Mouse (Mus musculus): Measurements from ENCODE around the gene Sms. TPM values are rescaled to one million over a fixed set of nuclear protein-coding genes. Genes with fewer than 3 reads are reported as not detected.

Sms gene
- polyA plus RNA-seq (2014; fragmentation: Nextera tagmentation; extraction: Ambion mirVana): 105 and 111 TPM in 2 replicates

GRCm38 (mm10) chrX:157491944-157492726 lies at the start of gene Sms:
Gene Sms, minus strand, starts transcription at chrX:157492287.
- Histone ChIP-seq H3K9me3 (ENCODE audit: control insufficient read depth, low read length) (no peaks in the 10 kb centered on the region), H3K4me1 (ENCODE audit: control insufficient read depth, insufficient read depth, low read length) (no peaks in the 10 kb centered on the region), H3K27ac (ENCODE audit: low read depth, low read length) (peak within 1 kb of the TSS; percentile 88), H3K9ac (ENCODE audit: low read length) (peak within 1 kb of the TSS; percentile 86), H3K36me3 (ENCODE audit: control insufficient read depth, insufficient read depth, low read length) (no peaks in the 10 kb centered on the region), H3K4me2 (ENCODE audit: low read depth) (peak within 1 kb of the TSS; percentile 43), H3K27me3 (ENCODE audit: control insufficient read depth, insufficient read depth, low read length) (no peaks in the 10 kb centered on the region), H3K4me3 (ENCODE audit: low read depth, low read length) (peak within 1 kb of the TSS; percentile 65)
- 19% methylated on average over 23 of the region's 45 CpGs for WGBS
- DNase-seq (ENCODE audit: low spot score): peak; percentile 83
- peak; percentile 86 for ATAC-seq (ENCODE audit: insufficient read depth, low FRiP score, low TSS enrichment)

GRCm38 (mm10) chrX:157506400-157506799 lies 14.3 kb upstream of the Sms start:
- 70% methylated on average over 5 of the region's 5 CpGs for WGBS
- ATAC-seq (ENCODE audit: insufficient read depth, low FRiP score, low TSS enrichment) (no peak), DNase-seq (ENCODE audit: low spot score) (no peak)
- H3K27me3 ChIP-seq (ENCODE audit: control insufficient read depth, insufficient read depth, low read length): no peaks in the 10 kb centered on the region
- H3K9ac ChIP-seq (ENCODE audit: low read length): no peak overlapping the region
- H3K4me1 ChIP-seq (ENCODE audit: control insufficient read depth, insufficient read depth, low read length): no peaks in the 10 kb centered on the region
- no peaks in the 10 kb centered on the region for H3K9me3 ChIP-seq (ENCODE audit: control insufficient read depth, low read length)
- H3K4me3 ChIP-seq (ENCODE audit: low read depth, low read length): no peak overlapping the region
- no peaks in the 10 kb centered on the region for H3K36me3 ChIP-seq (ENCODE audit: control insufficient read depth, insufficient read depth, low read length)
- no peak overlapping the region for H3K4me2 ChIP-seq (ENCODE audit: low read depth)
- no peak overlapping the region for H3K27ac ChIP-seq (ENCODE audit: low read depth, low read length)

- ATAC-seq (ENCODE audit: insufficient read depth, low FRiP score, low TSS enrichment) (no peak), DNase-seq (ENCODE audit: low spot score) (no peak)
- Histone ChIP-seq H3K4me3 (ENCODE audit: low read depth, low read length) (no peak overlapping the region), H3K4me1 (ENCODE audit: control insufficient read depth, insufficient read depth, low read length) (no peaks in the 10 kb centered on the region), H3K9ac (ENCODE audit: low read length) (no peak overlapping the region), H3K9me3 (ENCODE audit: control insufficient read depth, low read length) (no peaks in the 10 kb centered on the region), H3K27me3 (ENCODE audit: control insufficient read depth, insufficient read depth, low read length) (no peaks in the 10 kb centered on the region), H3K27ac (ENCODE audit: low read depth, low read length) (no peak overlapping the region), H3K36me3 (ENCODE audit: control insufficient read depth, insufficient read depth, low read length) (no peaks in the 10 kb centered on the region), H3K4me2 (ENCODE audit: low read depth) (no peak overlapping the region)
- WGBS: 94% methylated on average over 1 of the region's 1 CpGs
Measured at GRCm38 (mm10) chrX:157504506-157504905, 12.4 kb upstream of the Sms start.

- 66% methylated on average over 2 of the region's 2 CpGs for WGBS
- ATAC-seq (ENCODE audit: insufficient read depth, low FRiP score, low TSS enrichment): no peak
- no peak overlapping the region for H3K4me2 ChIP-seq (ENCODE audit: low read depth)
Measured at GRCm38 (mm10) chrX:157501871-157502270, 9.8 kb upstream of the Sms start.

GRCm38 (mm10) chrX:157500004-157500403 lies 7.9 kb upstream of the Sms start:
- DNase-seq (ENCODE audit: low spot score) (no peak), ATAC-seq (ENCODE audit: insufficient read depth, low FRiP score, low TSS enrichment) (no peak)
- no peak overlapping the region for H3K4me2 ChIP-seq (ENCODE audit: low read depth)
- no peaks in the 10 kb centered on the region for H3K4me1 ChIP-seq (ENCODE audit: control insufficient read depth, insufficient read depth, low read length)
- no peaks in the 10 kb centered on the region for H3K36me3 ChIP-seq (ENCODE audit: control insufficient read depth, insufficient read depth, low read length)
- no peaks in the 10 kb centered on the region for H3K27me3 ChIP-seq (ENCODE audit: control insufficient read depth, insufficient read depth, low read length)
- no peaks in the 10 kb centered on the region for H3K9me3 ChIP-seq (ENCODE audit: control insufficient read depth, low read length)
- no peak overlapping the region for H3K9ac ChIP-seq (ENCODE audit: low read length)
- H3K27ac ChIP-seq (ENCODE audit: low read depth, low read length): no peak overlapping the region
- no peak overlapping the region for H3K4me3 ChIP-seq (ENCODE audit: low read depth, low read length)
- WGBS: 80% methylated on average over 8 of the region's 8 CpGs

More at GRCm38 (mm10) chrX:157501871-157502270, 9.8 kb upstream of the Sms start:
- Histone ChIP-seq H3K27me3 (ENCODE audit: control insufficient read depth, insufficient read depth, low read length) (no peaks in the 10 kb centered on the region), H3K27ac (ENCODE audit: low read depth, low read length) (no peak overlapping the region), H3K4me3 (ENCODE audit: low read depth, low read length) (no peak overlapping the region), H3K9ac (ENCODE audit: low read length) (no peak overlapping the region), H3K9me3 (ENCODE audit: control insufficient read depth, low read length) (no peaks in the 10 kb centered on the region), H3K4me1 (ENCODE audit: control insufficient read depth, insufficient read depth, low read length) (no peaks in the 10 kb centered on the region), H3K36me3 (ENCODE audit: control insufficient read depth, insufficient read depth, low read length) (no peaks in the 10 kb centered on the region)
- DNase-seq (ENCODE audit: low spot score): no peak

- Histone ChIP-seq H3K36me3 (ENCODE audit: control insufficient read depth, insufficient read depth, low read length) (no peaks in the 10 kb centered on the region), H3K4me1 (ENCODE audit: control insufficient read depth, insufficient read depth, low read length) (no peaks in the 10 kb centered on the region), H3K9me3 (ENCODE audit: control insufficient read depth, low read length) (no peaks in the 10 kb centered on the region), H3K4me2 (ENCODE audit: low read depth) (no peak overlapping the region), H3K9ac (ENCODE audit: low read length) (no peak overlapping the region), H3K27me3 (ENCODE audit: control insufficient read depth, insufficient read depth, low read length) (no peaks in the 10 kb centered on the region), H3K4me3 (ENCODE audit: low read depth, low read length) (no peak overlapping the region), H3K27ac (ENCODE audit: low read depth, low read length) (no peak overlapping the region)
- DNase-seq (ENCODE audit: low spot score): no peak
- no peak for ATAC-seq (ENCODE audit: insufficient read depth, low FRiP score, low TSS enrichment)
- 88% methylated on average over 4 of the region's 4 CpGs for WGBS
Measured at GRCm38 (mm10) chrX:157493159-157493558, 1.1 kb upstream of the Sms start.

- peak; percentile 69 for DNase-seq (ENCODE audit: low spot score)
- 15% methylated on average over 46 of the region's 104 CpGs for WGBS
Measured at GRCm38 (mm10) chrX:157491145-157491935, 747 bp downstream of the Sms start.

GRCm38 (mm10) chrX:157490769-157491144 lies 1.3 kb downstream of the Sms start:
- WGBS: 19% methylated on average over 12 of the region's 12 CpGs
- Histone ChIP-seq H3K4me1 (ENCODE audit: control insufficient read depth, insufficient read depth, low read length) (no peaks in the 10 kb centered on the region), H3K4me3 (ENCODE audit: low read depth, low read length) (peak overlapping the region; percentile 65), H3K27me3 (ENCODE audit: control insufficient read depth, insufficient read depth, low read length) (no peaks in the 10 kb centered on the region), H3K9ac (ENCODE audit: low read length) (peak overlapping the region; percentile 86), H3K9me3 (ENCODE audit: control insufficient read depth, low read length) (no peaks in the 10 kb centered on the region), H3K36me3 (ENCODE audit: control insufficient read depth, insufficient read depth, low read length) (no peaks in the 10 kb centered on the region), H3K27ac (ENCODE audit: low read depth, low read length) (peak overlapping the region; percentile 88), H3K4me2 (ENCODE audit: low read depth) (peak overlapping the region; percentile 43)
- DNase-seq (ENCODE audit: low spot score) (peak; percentile 30), ATAC-seq (ENCODE audit: insufficient read depth, low FRiP score, low TSS enrichment) (no peak; the same call in 1 of the 2 replicates)

More at GRCm38 (mm10) chrX:157491145-157491935, 747 bp downstream of the Sms start:
- ATAC-seq (ENCODE audit: insufficient read depth, low FRiP score, low TSS enrichment): peak; percentile 68
- Histone ChIP-seq H3K9me3 (ENCODE audit: control insufficient read depth, low read length) (no peaks in the 10 kb centered on the region), H3K27ac (ENCODE audit: low read depth, low read length) (peak overlapping the region; percentile 88), H3K9ac (ENCODE audit: low read length) (peak overlapping the region; percentile 86), H3K4me2 (ENCODE audit: low read depth) (peak overlapping the region; percentile 43), H3K36me3 (ENCODE audit: control insufficient read depth, insufficient read depth, low read length) (no peaks in the 10 kb centered on the region), H3K4me1 (ENCODE audit: control insufficient read depth, insufficient read depth, low read length) (no peaks in the 10 kb centered on the region), H3K27me3 (ENCODE audit: control insufficient read depth, insufficient read depth, low read length) (no peaks in the 10 kb centered on the region), H3K4me3 (ENCODE audit: low read depth, low read length) (peak overlapping the region; percentile 65)

Data from neural tube, embryonic 11.5 days (tissue).